Mouse (Mus musculus): ENCODE data around the gene Plod3.

- no peak for TF ChIP-seq CTCF (IDR thresholded peaks at IDR 0.05; ENCODE audit: low read depth)
- TF ChIP-seq EP300 (IDR thresholded peaks at IDR 0.05; ENCODE audit: low read depth), result no peak
Observed at GRCm38 (mm10) chr5:136966861-136967455, 19.9 kb upstream of the Plod3 start.

Measured in heart, postnatal 0 days (tissue).